Mouse (Mus musculus) ES-Bruce4 (cell line): ENCODE data around the gene Olfr66.

Source experiments
- CTCF ChIP-seq: IDR thresholded peaks from one replicate; pipeline ENCODE4 v1.8.1; 2011; ENCODE audit warnings: low read depth, low read length
- EP300 ChIP-seq: IDR thresholded peaks from 2 replicates; pipeline ENCODE4 v1.6.1; 2011; ENCODE audit warnings: low read depth, low read length; ENCODE audit not compliant: insufficient read depth

DNA sequence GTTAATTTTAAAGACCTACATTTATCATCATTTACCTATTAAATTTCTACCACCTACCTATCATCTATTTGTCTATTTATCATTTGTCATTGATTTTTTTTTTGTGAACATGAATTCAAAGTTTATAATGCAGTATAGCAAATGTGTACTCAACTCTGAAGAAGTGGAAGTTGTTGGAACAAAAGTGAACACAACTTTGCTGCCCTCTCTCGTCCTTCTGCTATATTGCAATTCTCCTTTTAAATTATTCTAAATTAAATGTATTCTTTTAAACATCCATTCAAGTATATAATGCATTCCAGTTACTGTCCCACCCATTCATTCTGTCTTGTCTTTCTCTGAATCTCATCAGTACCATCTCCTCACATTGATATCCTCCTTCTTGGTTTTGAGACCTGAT, 13.0 kb downstream of the Olfr66 start:
- TF ChIP-seq CTCF (no peak), EP300 (no peak)
